Mouse (Mus musculus) heart, embryonic 13.5 days (tissue): Measurements from ENCODE around the gene AC109138.7. TPM values are rescaled to one million over a fixed set of nuclear protein-coding genes. Genes with fewer than 3 reads are reported as not detected.
A peak's percentile ranks its signal among the peaks of the same experiment; 100 is the strongest.

Source experiments
- ATAC-seq: fragments of 200-750 bp; cut with Nextera tagmentation; 2 replicates; pipeline ENCODE4 v1.8.0; 2017; ENCODE audit warnings: moderate TSS enrichment; ENCODE audit not compliant: insufficient number of reproducible peaks, low FRiP score, low TSS enrichment; ENCODE audit errors: extremely low read depth
- H3K27ac ChIP-seq: fragments of 300-500 bp; sonication (generic); replicated peaks from 2 replicates; pipeline ENCODE4 v1.5.1; 2015; ENCODE audit warnings: moderate library complexity, mild to moderate bottlenecking, inconsistent platforms
- H3K27me3 ChIP-seq: fragments of 300-500 bp; sonication (generic); replicated peaks from 2 replicates; pipeline ENCODE4 v1.6.1; 2015; ENCODE audit warnings: mild to moderate bottlenecking, inconsistent platforms
- H3K36me3 ChIP-seq: fragments of 300-500 bp; sonication (generic); 2 replicates; pipeline ENCODE4 v1.6.1; 2015; ENCODE audit warnings: mild to moderate bottlenecking, inconsistent platforms
- H3K4me1 ChIP-seq: fragments of 300-500 bp; sonication (generic); 2 replicates; pipeline ENCODE4 v1.6.1; 2015; ENCODE audit warnings: inconsistent platforms
- H3K4me2 ChIP-seq: fragments of 300-500 bp; sonication (generic); 2 replicates; pipeline ENCODE4 v1.6.1; 2015; ENCODE audit warnings: inconsistent platforms, mild to moderate bottlenecking, moderate library complexity
- H3K4me3 ChIP-seq: fragments of 300-500 bp; sonication (generic); 2 replicates; pipeline ENCODE4 v1.5.1; 2015; ENCODE audit warnings: moderate library complexity, mild to moderate bottlenecking, inconsistent platforms
- H3K9ac ChIP-seq: fragments of 300-500 bp; sonication (generic); 2 replicates; pipeline ENCODE4 v1.6.1; 2015; ENCODE audit warnings: inconsistent platforms, mild to moderate bottlenecking, moderate library complexity
- H3K9me3 ChIP-seq: fragments of 300-500 bp; sonication (generic); 2 replicates; pipeline ENCODE4 v1.6.1; 2016; ENCODE audit warnings: inconsistent platforms
- WGBS: fragments of 180-500 bp; shearing (Covaris S2); methylation state at CpG from one replicate; pipeline ENCODE4 v1.1.7; 2015; ENCODE audit warnings: mixed read lengths; 5-methylcytosine and 5-hydroxymethylcytosine counted together
- polyA plus RNA-seq: library from polyadenylated mRNA; unstranded; fragments of >200 nt; fragmentation: Nextera tagmentation; extraction: Ambion mirVana; gene quantifications from 2 replicates; pipeline ENCODE4 v1.2.1, GENCODE M21; 2015

The AC109138.7 gene
- polyA plus RNA-seq, 1 experiment from 2014 or later: not detected

GRCm38 (mm10) chr19:4206971-4207370 lies 7.2 kb upstream of the AC109138.7 start:
- Histone ChIP-seq H3K27me3 (peaks cover 53% of the 10 kb centered on the region), H3K4me3 (no peak overlapping the region), H3K4me1 (peaks cover 6% of the 10 kb centered on the region), H3K27ac (no peak overlapping the region), H3K9ac (0 out of 2 replicates have a peak overlapping the region, but pooled peaks have one; percentile 8), H3K9me3 (no peaks in the 10 kb centered on the region), H3K36me3 (no peaks in the 10 kb centered on the region), H3K4me2 (no peak overlapping the region)
- WGBS: 3% methylated on average over 2 of the region's 2 CpGs
- no peak for ATAC-seq

GRCm38 (mm10) chr19:4208563-4208962 lies 5.6 kb upstream of the AC109138.7 start:
- 73% methylated on average over 5 of the region's 5 CpGs for WGBS
- Histone ChIP-seq H3K9me3 (no peaks in the 10 kb centered on the region), H3K4me1 (peaks cover 15% of the 10 kb centered on the region), H3K4me2 (no peak overlapping the region), H3K27ac (no peak overlapping the region), H3K9ac (no peak overlapping the region), H3K4me3 (no peak overlapping the region), H3K36me3 (no peaks in the 10 kb centered on the region), H3K27me3 (peaks cover 65% of the 10 kb centered on the region)
- ATAC-seq: no peak

- Histone ChIP-seq H3K36me3 (no peaks in the 10 kb centered on the region), H3K4me1 (peaks cover 48% of the 10 kb centered on the region), H3K9me3 (no peaks in the 10 kb centered on the region), H3K27ac (no peak overlapping the region), H3K9ac (no peak overlapping the region), H3K4me3 (no peak overlapping the region), H3K27me3 (peaks cover 71% of the 10 kb centered on the region), H3K4me2 (no peak overlapping the region)
- WGBS: 28% methylated on average over 4 of the region's 4 CpGs
- ATAC-seq: no peak
Measured at GRCm38 (mm10) chr19:4211891-4212588, 2.1 kb upstream of the AC109138.7 start.

DNA sequence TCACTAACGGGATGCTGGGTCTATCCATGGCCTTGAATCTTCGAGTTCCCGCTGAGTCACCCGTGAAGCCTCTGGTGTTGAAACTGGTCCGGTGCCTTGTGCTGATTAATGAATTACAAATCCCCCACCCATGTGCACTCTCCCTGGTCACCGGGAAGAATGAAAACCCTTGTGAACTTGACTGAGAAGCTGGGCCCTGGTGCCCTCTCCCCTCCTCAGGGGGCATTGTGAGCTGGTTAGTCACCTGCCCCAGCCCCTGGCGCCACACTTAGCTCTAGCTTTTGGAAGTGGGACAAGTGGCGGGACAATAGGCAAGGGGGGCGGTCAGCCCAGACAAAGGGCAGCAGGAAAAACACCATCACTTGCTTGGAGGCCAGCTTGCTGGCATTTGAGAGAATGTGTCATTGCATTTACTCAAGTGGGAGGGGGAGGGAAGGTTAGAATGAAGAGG lies 608 bp upstream of the AC109138.7 start:
- H3K9me3 ChIP-seq: no peaks in the 10 kb centered on the region
- 7% methylated on average over 9 of the region's 9 CpGs for WGBS
- H3K27ac ChIP-seq: peak overlapping the region; percentile 12; the same call in 1 of the 2 replicates
- peaks cover 86% of the 10 kb centered on the region for H3K27me3 ChIP-seq
- peak overlapping the region; percentile 74 for H3K4me3 ChIP-seq
- H3K9ac ChIP-seq: peak overlapping the region; percentile 89
- peak overlapping the region; percentile 99 for H3K4me2 ChIP-seq
- ATAC-seq: no peak
- H3K36me3 ChIP-seq: no peaks in the 10 kb centered on the region
- H3K4me1 ChIP-seq: peaks cover 55% of the 10 kb centered on the region

DNA sequence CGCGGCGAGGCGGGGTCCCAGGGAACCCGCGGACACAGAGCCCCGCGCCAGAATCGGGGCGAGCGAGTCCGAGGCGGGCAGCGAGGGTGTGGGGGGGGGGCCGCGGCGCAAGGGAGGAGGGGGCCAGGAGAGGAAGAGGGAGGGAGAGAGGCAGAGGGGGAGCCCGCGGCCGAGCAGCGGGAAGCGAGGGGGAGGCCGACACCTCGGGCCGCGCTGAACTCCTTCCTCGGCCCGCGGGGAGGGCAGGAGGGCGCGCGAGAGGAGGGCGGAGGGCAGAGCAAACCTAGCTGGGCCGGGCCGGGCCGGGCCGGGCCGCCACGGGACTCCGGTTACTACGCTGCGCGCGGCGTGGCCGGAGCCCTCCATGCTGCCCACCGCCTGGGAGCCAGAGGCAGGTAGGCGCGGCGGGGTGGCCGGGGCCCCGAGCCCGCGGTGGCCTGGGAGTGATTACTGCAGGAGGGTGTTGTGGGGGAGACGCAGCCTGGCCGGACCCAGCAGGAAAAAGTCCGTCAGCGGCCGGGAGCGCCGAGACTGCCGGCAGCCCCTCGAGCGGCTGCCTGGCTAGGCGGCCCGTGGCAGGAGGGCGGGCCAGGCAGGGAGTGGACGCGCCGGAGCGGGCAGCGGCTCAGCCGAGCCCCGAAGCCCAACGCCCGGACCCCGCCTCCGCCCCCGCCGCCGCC lies 754 bp downstream of the AC109138.7 start:
- Histone ChIP-seq H3K9me3 (no peaks in the 10 kb centered on the region), H3K4me3 (peak overlapping the region; percentile 74), H3K36me3 (no peaks in the 10 kb centered on the region), H3K27me3 (peaks cover 92% of the 10 kb centered on the region), H3K4me2 (peak overlapping the region; percentile 99), H3K4me1 (peaks cover 64% of the 10 kb centered on the region), H3K9ac (peak overlapping the region; percentile 89), H3K27ac (peak overlapping the region; percentile 73)
- ATAC-seq: 0 out of 2 replicates have a peak, but pooled peaks have one; percentile 12
- WGBS: under 1% methylated on average over 36 of the region's 81 CpGs

GRCm38 (mm10) chr19:4215451-4215840 lies 1.3 kb downstream of the AC109138.7 start:
- Histone ChIP-seq H3K9ac (peak overlapping the region; percentile 89), H3K4me1 (peaks cover 70% of the 10 kb centered on the region), H3K9me3 (no peaks in the 10 kb centered on the region), H3K4me2 (peak overlapping the region; percentile 99), H3K4me3 (peak overlapping the region; percentile 74), H3K27me3 (peaks cover 93% of the 10 kb centered on the region), H3K36me3 (no peaks in the 10 kb centered on the region), H3K27ac (peak overlapping the region; percentile 73; the same call in 1 of the 2 replicates)
- 3% methylated on average over 16 of the region's 21 CpGs for WGBS
- ATAC-seq: no peak

DNA sequence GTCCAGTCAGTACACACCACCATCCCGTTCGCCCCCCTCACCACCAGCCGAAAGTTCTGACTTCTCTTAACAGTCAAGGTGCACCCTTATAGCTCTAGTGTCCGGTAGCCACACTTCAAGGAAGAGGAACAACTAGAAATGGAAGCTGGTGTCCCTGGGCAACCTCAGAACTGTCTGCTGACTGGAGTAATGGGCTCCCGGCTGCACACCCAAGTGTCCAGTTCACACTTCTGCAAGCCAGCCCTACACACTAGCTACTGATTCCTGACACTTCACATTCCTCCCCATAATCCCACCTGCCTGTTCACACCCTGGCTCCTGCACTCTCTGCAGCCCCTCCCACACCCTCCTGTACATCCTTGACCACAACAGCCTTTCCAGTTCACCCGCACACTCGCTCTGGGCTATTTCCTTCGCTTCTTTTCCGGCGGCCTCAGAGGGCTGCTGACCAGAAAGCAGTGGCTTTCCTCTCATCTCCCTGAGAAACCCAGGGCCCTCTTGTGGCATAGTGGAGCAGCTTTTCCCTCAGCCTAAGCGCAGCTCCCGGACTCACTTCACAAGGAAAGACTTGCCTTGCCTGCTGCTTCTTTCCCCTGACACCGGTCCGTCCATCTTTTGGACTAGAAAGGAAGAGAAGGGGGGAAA lies 2.0 kb downstream of the AC109138.7 start:
- no peak for ATAC-seq
- WGBS: 13% methylated on average over 14 of the region's 14 CpGs
- peaks cover 77% of the 10 kb centered on the region for H3K4me1 ChIP-seq
- H3K4me3 ChIP-seq: peak overlapping the region; percentile 74
- H3K9ac ChIP-seq: 0 out of 2 replicates have a peak overlapping the region, but pooled peaks have one; percentile 4
- H3K36me3 ChIP-seq: no peaks in the 10 kb centered on the region
- no peak overlapping the region for H3K27ac ChIP-seq
- H3K4me2 ChIP-seq: peak overlapping the region; percentile 99
- peaks cover 91% of the 10 kb centered on the region for H3K27me3 ChIP-seq
- H3K9me3 ChIP-seq: no peaks in the 10 kb centered on the region

GRCm38 (mm10) chr19:4217140-4217539 lies 3.0 kb downstream of the AC109138.7 start:
- peaks cover 90% of the 10 kb centered on the region for H3K27me3 ChIP-seq
- WGBS: 18% methylated on average over 5 of the region's 5 CpGs
- peaks cover 86% of the 10 kb centered on the region for H3K4me1 ChIP-seq
- no peak overlapping the region for H3K27ac ChIP-seq
- ATAC-seq: no peak
- no peaks in the 10 kb centered on the region for H3K9me3 ChIP-seq
- no peak overlapping the region for H3K4me2 ChIP-seq
- H3K9ac ChIP-seq: peak overlapping the region; percentile 16; the same call in 1 of the 2 replicates
- no peak overlapping the region for H3K4me3 ChIP-seq
- H3K36me3 ChIP-seq: no peaks in the 10 kb centered on the region

GRCm38 (mm10) chr19:4217855-4218254 lies 3.7 kb downstream of the AC109138.7 start:
- Histone ChIP-seq H3K4me2 (no peak overlapping the region), H3K4me3 (no peak overlapping the region), H3K27me3 (peaks cover 90% of the 10 kb centered on the region), H3K9ac (0 out of 2 replicates have a peak overlapping the region, but pooled peaks have one; percentile 38), H3K9me3 (no peaks in the 10 kb centered on the region), H3K36me3 (no peaks in the 10 kb centered on the region), H3K27ac (no peak overlapping the region), H3K4me1 (peaks cover 82% of the 10 kb centered on the region)
- no peak for ATAC-seq
- 41% methylated on average over 3 of the region's 3 CpGs for WGBS

DNA sequence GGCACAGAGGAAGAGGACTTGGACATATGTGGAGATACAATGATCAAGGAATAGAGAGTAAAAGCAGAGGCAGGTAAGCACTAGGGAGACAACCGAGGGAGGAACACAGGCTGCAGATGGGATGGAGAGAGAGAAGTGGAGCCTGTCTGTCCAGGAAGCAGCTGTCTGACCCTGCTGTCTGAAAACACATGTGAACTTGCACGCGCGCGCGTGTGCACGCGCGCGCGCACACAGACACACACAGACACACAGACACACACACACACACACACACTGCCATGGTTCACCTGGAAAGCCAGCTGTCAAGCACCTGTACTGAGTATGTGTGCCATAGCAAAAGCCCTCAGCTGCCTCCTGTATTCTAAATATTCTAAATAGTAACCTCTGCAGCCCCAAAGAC lies 4.1 kb downstream of the AC109138.7 start:
- no peak for ATAC-seq
- H3K27me3 ChIP-seq: peaks cover 89% of the 10 kb centered on the region
- no peak overlapping the region for H3K4me2 ChIP-seq
- no peaks in the 10 kb centered on the region for H3K9me3 ChIP-seq
- no peak overlapping the region for H3K27ac ChIP-seq
- H3K9ac ChIP-seq: 0 out of 2 replicates have a peak overlapping the region, but pooled peaks have one; percentile 38
- H3K4me3 ChIP-seq: no peak overlapping the region
- 70% methylated on average over 4 of the region's 11 CpGs for WGBS
- H3K36me3 ChIP-seq: no peaks in the 10 kb centered on the region
- H3K4me1 ChIP-seq: peaks cover 78% of the 10 kb centered on the region

- no peak overlapping the region for H3K4me3 ChIP-seq
- H3K36me3 ChIP-seq: no peaks in the 10 kb centered on the region
- no peak overlapping the region for H3K27ac ChIP-seq
- no peak for ATAC-seq
- H3K9me3 ChIP-seq: no peaks in the 10 kb centered on the region
- peaks cover 86% of the 10 kb centered on the region for H3K27me3 ChIP-seq
- 60% methylated on average over 1 of the region's 1 CpGs for WGBS
- no peak overlapping the region for H3K4me2 ChIP-seq
- peaks cover 73% of the 10 kb centered on the region for H3K4me1 ChIP-seq
- H3K9ac ChIP-seq: no peak overlapping the region
Measured at GRCm38 (mm10) chr19:4218784-4219183, 4.6 kb downstream of the AC109138.7 start.
